Mouse (Mus musculus) myocyte (in vitro differentiated cells): ENCODE results near the gene Stmnd1. TPM values are rescaled to one million over a fixed set of nuclear protein-coding genes. Genes with fewer than 3 reads are reported as not detected.
A peak's percentile ranks its signal among the peaks of the same experiment; 100 is the strongest.

Experiments
- H3K27me3 ChIP-seq: one replicate; pipeline ENCODE4 v1.6.1; 2011; ENCODE audit not compliant: control insufficient read depth, insufficient read depth, insufficient read length
- H3K36me3 ChIP-seq: one replicate; pipeline ENCODE4 v1.6.1; 2011; ENCODE audit not compliant: control insufficient read depth, insufficient read depth
- H3K4me2 ChIP-seq: one replicate; pipeline ENCODE4 v1.6.1; 2011; ENCODE audit warnings: low read depth, control low read depth
- H3K4me3 ChIP-seq: one replicate; pipeline ENCODE4 v1.5.1; 2011; ENCODE audit warnings: mild to moderate bottlenecking, control low read depth, moderate library complexity
- H3K79me2 ChIP-seq: one replicate; pipeline ENCODE4 v1.6.1; 2011; ENCODE audit not compliant: control insufficient read depth, insufficient read depth
- H3ac ChIP-seq: one replicate; pipeline ENCODE4 v1.6.1; 2011; ENCODE audit not compliant: control insufficient read depth, insufficient read length
- CEBPB ChIP-seq: IDR thresholded peaks from 2 replicates; pipeline ENCODE4 v1.6.1; 2011; ENCODE audit warnings: mild to moderate bottlenecking, moderate library complexity; ENCODE audit not compliant: poor library complexity, insufficient read depth, severe bottlenecking
- E2F4 ChIP-seq: IDR thresholded peaks from one replicate; pipeline ENCODE4 v1.6.1; 2011; ENCODE audit warnings: mild to moderate bottlenecking, control low read depth, moderate library complexity; ENCODE audit not compliant: insufficient read depth
- MAX ChIP-seq: IDR thresholded peaks from one replicate; pipeline ENCODE4 v1.6.1; 2011; ENCODE audit warnings: low read depth, mild to moderate bottlenecking, control low read depth
- MYOD1 ChIP-seq, 3 experiments: IDR thresholded peaks; one replicate each; pipeline ENCODE4 v1.6.1; 2011; ENCODE audit warnings: control low read depth in 2 of 3, low read depth in 2 of 3, mild to moderate bottlenecking in 2 of 3, moderate library complexity in 1 of 3; ENCODE audit not compliant: insufficient read length in 2 of 3, control insufficient read depth in 1 of 3
- MYOG ChIP-seq, 3 experiments: IDR thresholded peaks; one replicate each; pipeline ENCODE4 v1.6.1; 2011; ENCODE audit warnings: control low read depth in 2 of 3, low read depth in 2 of 3, mild to moderate bottlenecking in 2 of 3; ENCODE audit not compliant: insufficient read length in 2 of 3, control insufficient read depth in 1 of 3, insufficient read depth in 1 of 3
- POLR2A ChIP-seq: IDR thresholded peaks from one replicate; pipeline ENCODE4 v1.6.1; 2011; ENCODE audit warnings: low read depth, mild to moderate bottlenecking, control low read depth, moderate library complexity; ENCODE audit not compliant: insufficient read length
- POLR2AphosphoS2 ChIP-seq: IDR thresholded peaks from one replicate; pipeline ENCODE4 v1.6.1; 2011; ENCODE audit warnings: low read depth, control low read depth; ENCODE audit not compliant: insufficient read length
- REST ChIP-seq: IDR thresholded peaks from one replicate; pipeline ENCODE4 v1.6.1; 2011; ENCODE audit warnings: mild to moderate bottlenecking, control low read depth, moderate library complexity; ENCODE audit not compliant: insufficient read depth, insufficient read length
- SRF ChIP-seq: IDR thresholded peaks from one replicate; pipeline ENCODE4 v1.6.1; 2011; ENCODE audit warnings: low read depth; ENCODE audit not compliant: control insufficient read depth, insufficient read length
- TCF12 ChIP-seq: IDR thresholded peaks from one replicate; pipeline ENCODE4 v1.6.1; 2011; ENCODE audit warnings: mild to moderate bottlenecking, control low read depth; ENCODE audit not compliant: poor library complexity, insufficient read depth, severe bottlenecking
- TCF3 ChIP-seq: IDR thresholded peaks from one replicate; pipeline ENCODE4 v1.6.1; 2011; ENCODE audit warnings: low read depth, control low read depth; ENCODE audit not compliant: insufficient read length
- USF1 ChIP-seq: IDR thresholded peaks from one replicate; pipeline ENCODE4 v1.6.1; 2011; ENCODE audit warnings: low read depth, mild to moderate bottlenecking, control low read depth, moderate library complexity
- polyA plus RNA-seq: library from polyadenylated mRNA; unstranded; fragments of >200 nt; fragmentation: generic; extraction: Trizol; gene quantifications from one replicate; pipeline ENCODE4 v1.2.1, GENCODE M21; 2012; ENCODE audit warnings: missing spikeins

The Stmnd1 gene
- polyA plus RNA-seq, 1 experiment, result 0.24 TPM

GRCm38 (mm10) chr13:46268341-46268740 is 5.2 kb upstream of the Stmnd1 start:
- Histone ChIP-seq H3K4me3 (no peak overlapping the region), H3K27me3 (no peaks in the 10 kb centered on the region), H3K4me2 (no peak overlapping the region), H3K79me2 (no peaks in the 10 kb centered on the region), H3K36me3 (no peaks in the 10 kb centered on the region), H3ac (no peak overlapping the region)
- TF ChIP-seq REST (no peak), USF1 (no peak), CEBPB (no peak), POLR2A (no peak), POLR2AphosphoS2 (no peak), MAX (no peak), MYOG (IDR thresholded peaks at IDR 0.05; ENCODE audit: control insufficient read depth in 1 of 3, insufficient read depth in 1 of 3, insufficient read length in 2 of 3, low read depth in 2 of 3) (no peak), MYOD1 (IDR thresholded peaks at IDR 0.05; ENCODE audit: control insufficient read depth in 1 of 3, insufficient read length in 2 of 3, low read depth in 2 of 3) (no peak), SRF (no peak), TCF3 (no peak), E2F4 (no peak), TCF12 (no peak)

GRCm38 (mm10) chr13:46268815-46269445 is 4.6 kb upstream of the Stmnd1 start:
- TF ChIP-seq MYOD1 (IDR thresholded peaks at IDR 0.05; ENCODE audit: control insufficient read depth in 1 of 3, insufficient read length in 2 of 3, low read depth in 2 of 3) (no peak), USF1 (no peak), TCF12 (no peak), CEBPB (no peak), SRF (no peak), MYOG (IDR thresholded peaks at IDR 0.05; ENCODE audit: control insufficient read depth in 1 of 3, insufficient read depth in 1 of 3, insufficient read length in 2 of 3, low read depth in 2 of 3) (no peak), POLR2AphosphoS2 (no peak), POLR2A (no peak), REST (no peak), MAX (no peak), TCF3 (no peak), E2F4 (no peak)
- Histone ChIP-seq H3K79me2 (no peaks in the 10 kb centered on the region), H3K4me2 (no peak overlapping the region), H3K36me3 (no peaks in the 10 kb centered on the region), H3K4me3 (no peak overlapping the region), H3K27me3 (no peaks in the 10 kb centered on the region), H3ac (no peak overlapping the region)

- no peak overlapping the region for H3K4me3 ChIP-seq
- peak overlapping the region; percentile 54 for H3K4me2 ChIP-seq
- TF ChIP-seq E2F4, result no peak
- no peak for TF ChIP-seq SRF
- no peak for TF ChIP-seq REST
- no peak for TF ChIP-seq POLR2A
- TF ChIP-seq CEBPB, result no peak
- no peaks in the 10 kb centered on the region for H3K79me2 ChIP-seq
- H3K27me3 ChIP-seq, result no peaks in the 10 kb centered on the region
- no peaks in the 10 kb centered on the region for H3K36me3 ChIP-seq
- no peak overlapping the region for H3ac ChIP-seq
These were observed 589 bp upstream of the Stmnd1 start for GRCm38 (mm10) chr13:46272811-46273452.

GRCm38 (mm10) chr13:46275701-46276100 is 2.2 kb downstream of the Stmnd1 start:
- Histone ChIP-seq H3K79me2 (no peaks in the 10 kb centered on the region), H3K4me2 (no peak overlapping the region)
- no peak for TF ChIP-seq E2F4

DNA sequence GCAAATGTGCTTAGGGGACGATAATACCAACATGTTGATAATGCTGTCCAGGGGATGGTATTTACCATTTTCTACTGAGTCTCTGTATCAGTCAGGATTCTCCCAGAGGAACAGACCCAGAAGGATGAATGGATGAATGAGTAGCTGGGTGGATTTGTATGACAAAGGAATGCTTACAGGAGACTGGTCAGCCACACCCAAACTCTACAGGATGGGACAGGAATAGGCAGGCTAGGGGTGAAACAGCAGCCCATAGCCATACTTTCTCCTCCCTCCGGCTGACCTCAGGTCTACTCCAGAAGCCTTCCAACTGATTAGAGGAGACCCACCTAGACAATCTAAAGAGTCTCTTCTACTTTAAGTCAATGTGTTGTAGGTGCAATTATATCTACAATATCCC is 9.0 kb downstream of the Stmnd1 start:
- Histone ChIP-seq H3K79me2 (no peaks in the 10 kb centered on the region), H3K27me3 (no peaks in the 10 kb centered on the region), H3K36me3 (no peaks in the 10 kb centered on the region), H3ac (no peak overlapping the region), H3K4me2 (no peak overlapping the region), H3K4me3 (no peak overlapping the region)
- TF ChIP-seq SRF (no peak), USF1 (no peak)

More at GRCm38 (mm10) chr13:46275701-46276100, 2.2 kb downstream of the Stmnd1 start:
- Histone ChIP-seq H3K4me3 (no peak overlapping the region), H3K36me3 (no peaks in the 10 kb centered on the region), H3ac (no peak overlapping the region), H3K27me3 (no peaks in the 10 kb centered on the region)
